Mouse (Mus musculus): ENCODE measurements at regions not wholly inside any gene's neighbourhood (a gene's known extent, or its start where the extent isn't known, plus 50 kb on each side); places are given as distances from the start of the nearest gene placed in this dataset.

DNA sequence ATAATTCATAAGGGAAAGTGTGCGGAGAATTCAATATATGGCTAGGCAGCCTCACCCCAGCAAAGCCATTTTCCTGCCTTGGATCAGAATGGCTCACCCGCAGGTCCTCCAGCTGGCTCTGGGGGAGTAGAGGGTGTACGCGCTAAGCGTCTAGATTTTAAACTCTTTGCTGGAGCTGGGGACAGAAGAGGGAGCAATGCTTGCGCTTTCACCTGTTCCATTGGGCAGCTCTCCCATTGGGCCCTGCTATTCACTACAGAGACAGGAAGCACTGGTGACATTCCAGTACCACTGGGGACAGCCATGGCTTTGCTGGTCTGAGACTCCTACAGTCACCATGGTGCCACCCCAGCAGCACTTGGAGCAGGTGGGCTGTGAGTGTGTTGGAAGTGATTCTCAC is 130.9 kb downstream of the Chst1 start:
- TF ChIP-seq POLR2A (IDR thresholded peaks at IDR 0.05; ENCODE audit: insufficient read depth, low read depth, low read length) (no peak), EP300 (IDR thresholded peaks at IDR 0.05; ENCODE audit: insufficient read depth, low read depth, low read length) (no peak)
